Mouse (Mus musculus): ENCODE results near the gene Gimap3.

Gimap3 gene

GRCm38 (mm10) chr6:48770696-48771095 is at the start of gene Gimap3:
TSS of gene Gimap3 (minus strand) at chr6:48770851.
- no peak for DNase-seq (ENCODE audit: low read depth)

DNA sequence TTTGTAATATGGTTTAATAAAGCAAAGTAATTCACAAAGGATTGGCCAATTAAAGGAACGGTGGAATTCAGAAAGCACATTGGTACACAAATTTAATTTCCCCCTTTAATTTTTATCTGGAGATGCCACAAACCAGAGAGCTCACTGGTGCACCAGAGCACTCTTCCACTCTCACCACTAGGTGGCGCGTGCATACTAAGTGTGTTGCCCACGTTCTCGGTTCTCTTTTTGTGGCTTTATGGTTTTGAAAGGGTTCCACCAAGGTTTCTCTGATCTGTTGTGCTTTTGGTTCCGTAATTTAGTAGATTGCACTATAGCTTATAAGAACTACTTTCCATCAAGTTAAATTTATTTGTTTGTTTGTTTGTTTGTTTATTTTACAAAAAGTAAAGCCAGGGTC is 47.2 kb upstream of the Gimap3 start:
- peak; percentile 90 for DNase-seq (ENCODE audit: low read depth)

- DNase-seq (ENCODE audit: low read depth) = no peak
Observed at GRCm38 (mm10) chr6:48815013-48815412, 44.4 kb upstream of the Gimap3 start.

DNA sequence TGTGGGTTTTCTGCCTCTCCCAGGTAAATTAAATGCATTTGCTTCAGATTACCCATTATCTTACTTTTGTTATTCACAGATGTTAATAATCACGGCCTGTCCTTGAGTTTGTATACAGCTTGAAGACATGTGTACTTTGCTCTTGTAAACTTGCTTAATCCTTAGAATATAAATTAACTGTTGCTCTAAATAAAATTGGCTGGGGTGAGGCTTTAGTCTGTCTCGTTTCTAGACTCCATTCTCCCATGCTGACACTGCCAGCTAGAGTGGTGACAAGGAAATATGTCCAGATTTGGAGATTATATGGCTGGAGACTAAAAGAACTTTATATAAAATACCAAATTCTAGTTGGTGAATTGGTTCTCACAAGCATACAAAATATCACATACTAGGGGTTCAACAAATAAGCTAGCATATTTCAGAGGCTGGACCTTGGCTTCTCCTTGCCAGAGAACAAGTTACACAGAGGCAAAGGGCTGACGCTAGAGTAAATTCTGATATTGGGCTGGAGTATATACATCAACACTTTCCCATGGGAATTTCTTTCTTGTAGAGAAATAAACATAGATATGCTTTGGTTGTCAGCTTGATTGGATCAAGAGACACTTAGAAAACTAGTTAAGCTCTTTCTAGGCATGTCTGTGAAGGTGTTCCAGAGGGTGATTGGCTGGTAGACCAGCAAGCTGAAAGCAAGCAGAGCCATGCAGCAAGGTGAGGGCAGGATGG is 39.0 kb upstream of the Gimap3 start:
- DNase-seq (ENCODE audit: low read depth) = no peak

- no peak for DNase-seq (ENCODE audit: low read depth)
Observed at GRCm38 (mm10) chr6:48806746-48807145, 36.1 kb upstream of the Gimap3 start.

- no peak for DNase-seq (ENCODE audit: low read depth)
Observed at GRCm38 (mm10) chr6:48804346-48804745, 33.7 kb upstream of the Gimap3 start.

DNA sequence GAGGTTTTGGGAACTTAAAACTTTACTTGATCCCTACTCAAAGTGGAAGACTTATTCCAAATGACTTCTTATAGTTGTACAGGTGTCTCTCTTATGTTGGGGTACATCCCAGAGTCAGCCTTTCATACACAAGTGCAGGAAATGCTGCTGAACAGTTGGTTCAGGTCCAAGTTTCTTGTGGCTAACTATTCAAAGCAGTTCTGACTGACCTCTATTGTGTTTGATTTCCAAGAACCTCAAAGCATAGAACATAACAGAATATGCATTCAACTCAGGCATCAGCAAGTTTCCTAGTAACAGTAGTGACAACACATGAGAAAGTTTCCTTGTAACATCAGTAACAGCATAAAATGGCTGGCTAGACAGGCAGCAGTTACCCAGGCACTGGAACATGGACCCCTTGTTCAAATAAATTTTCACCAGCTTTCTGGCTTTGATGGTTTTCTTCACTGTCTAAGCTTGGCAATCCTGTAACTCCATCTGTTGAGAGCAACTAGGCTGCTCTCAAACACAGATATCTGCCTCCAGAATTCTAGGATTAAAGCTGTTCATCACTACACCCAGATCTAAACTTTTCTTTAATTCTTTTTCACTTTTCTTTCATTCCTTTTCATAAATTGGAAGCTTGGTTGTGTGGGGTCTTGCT is 32.9 kb upstream of the Gimap3 start:
- no peak for DNase-seq (ENCODE audit: low read depth)

GRCm38 (mm10) chr6:48801897-48802296 is 31.2 kb upstream of the Gimap3 start:
- DNase-seq (ENCODE audit: low read depth) = peak; percentile 20

DNA sequence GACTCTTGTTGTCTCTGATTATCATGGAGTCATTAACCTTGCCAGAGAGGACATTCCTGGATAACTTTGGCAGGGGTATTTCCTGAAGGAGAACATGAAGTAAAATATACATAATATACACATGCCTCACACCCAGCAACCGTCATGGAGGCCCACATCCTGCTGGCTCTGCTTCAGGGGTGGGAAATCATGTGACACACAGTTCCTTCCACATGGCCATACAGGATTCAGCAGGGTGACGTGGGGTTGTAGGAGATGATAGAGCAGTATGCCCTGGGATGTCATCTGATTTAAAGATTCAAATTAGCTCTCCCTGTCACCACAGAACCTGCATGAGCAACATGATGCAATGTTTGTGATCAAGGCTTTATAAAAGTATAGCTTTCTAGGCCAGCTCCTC is 17.2 kb upstream of the Gimap3 start:
- no peak for DNase-seq (ENCODE audit: low read depth)

- no peak for DNase-seq (ENCODE audit: low read depth)
Observed at GRCm38 (mm10) chr6:48785601-48786000, 14.9 kb upstream of the Gimap3 start.

GRCm38 (mm10) chr6:48785189-48785588 is 14.5 kb upstream of the Gimap3 start:
- DNase-seq (ENCODE audit: low read depth) = no peak

DNA sequence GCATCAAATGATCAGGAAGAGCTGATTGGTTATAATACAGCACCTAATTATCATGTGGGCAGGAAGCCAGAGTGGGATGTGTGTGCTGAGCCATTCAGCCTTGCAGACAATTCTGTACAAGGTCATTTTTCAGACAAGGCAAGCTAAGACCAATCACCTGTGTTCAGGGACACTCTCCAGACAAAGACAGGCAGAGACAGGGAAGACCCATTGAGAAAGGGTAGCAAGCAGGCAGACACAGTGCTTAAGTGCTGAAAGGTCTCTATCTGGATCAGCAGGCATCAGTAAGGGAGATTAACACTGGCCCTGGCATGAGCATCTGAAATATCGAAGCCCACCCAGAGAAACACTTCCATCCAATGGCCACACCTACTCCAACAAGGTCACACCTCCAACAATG is 13.8 kb upstream of the Gimap3 start:
- DNase-seq (ENCODE audit: low read depth) = no peak

- peak; percentile 57 for DNase-seq (ENCODE audit: low read depth)
Observed at GRCm38 (mm10) chr6:48772030-48772429, 1.4 kb upstream of the Gimap3 start.

GRCm38 (mm10) chr6:48768933-48769332 is 1.7 kb downstream of the Gimap3 start:
- no peak for DNase-seq (ENCODE audit: low read depth)

DNA sequence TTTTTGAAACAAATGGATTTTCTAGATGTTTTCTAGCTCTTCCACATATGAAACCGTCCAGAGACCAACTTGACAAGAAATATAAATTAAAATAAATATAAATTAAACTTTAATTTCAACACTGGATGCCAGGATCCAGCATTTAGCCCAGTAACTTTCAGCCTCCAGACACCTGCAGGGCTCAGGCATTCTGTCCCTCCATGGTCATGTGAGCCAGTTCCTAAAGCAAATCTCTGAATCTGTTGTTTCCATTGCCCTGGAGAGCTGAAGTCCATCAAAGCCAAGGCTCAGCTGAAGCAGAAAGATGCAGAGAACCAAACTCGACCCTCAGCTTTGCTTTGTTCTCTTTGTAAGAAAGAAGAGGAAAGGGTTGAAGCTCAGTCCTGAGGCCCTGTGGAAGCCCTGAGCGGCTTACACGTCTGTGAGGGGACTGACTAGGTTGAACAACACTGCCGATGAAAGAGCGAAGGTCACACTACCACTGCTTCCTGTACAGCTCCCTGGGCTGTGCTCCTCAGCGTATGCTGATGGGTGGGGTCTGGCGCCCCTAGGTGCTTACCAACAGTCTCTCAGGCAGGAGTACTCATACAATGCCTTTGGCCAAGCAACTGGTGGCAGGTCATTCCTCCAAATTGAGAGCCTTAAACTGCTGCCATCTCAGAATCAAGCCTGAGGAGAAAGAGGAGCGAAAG is 2.3 kb downstream of the Gimap3 start:
- DNase-seq (ENCODE audit: low read depth) = no peak

DNA sequence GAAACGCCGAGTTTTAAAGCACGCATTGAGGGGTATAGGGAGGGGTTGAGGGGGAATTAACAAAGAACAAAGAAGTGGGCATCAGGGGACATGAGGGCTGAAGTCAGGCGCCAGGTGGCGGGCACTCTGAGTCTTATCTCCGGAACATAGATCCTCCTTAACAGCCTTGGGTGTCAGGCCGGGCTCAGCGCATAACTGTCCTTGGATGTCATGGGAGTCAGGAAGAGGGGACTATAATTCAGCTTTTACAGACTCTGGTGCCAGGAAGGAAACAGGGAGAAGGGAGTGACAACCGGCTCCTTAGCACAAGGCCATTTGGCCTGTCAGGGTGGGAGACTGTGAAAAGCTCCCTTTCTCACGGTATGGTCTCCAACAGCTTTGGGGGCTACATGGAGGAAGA is 6.2 kb downstream of the Gimap3 start:
- no peak for DNase-seq (ENCODE audit: low read depth)

DNA sequence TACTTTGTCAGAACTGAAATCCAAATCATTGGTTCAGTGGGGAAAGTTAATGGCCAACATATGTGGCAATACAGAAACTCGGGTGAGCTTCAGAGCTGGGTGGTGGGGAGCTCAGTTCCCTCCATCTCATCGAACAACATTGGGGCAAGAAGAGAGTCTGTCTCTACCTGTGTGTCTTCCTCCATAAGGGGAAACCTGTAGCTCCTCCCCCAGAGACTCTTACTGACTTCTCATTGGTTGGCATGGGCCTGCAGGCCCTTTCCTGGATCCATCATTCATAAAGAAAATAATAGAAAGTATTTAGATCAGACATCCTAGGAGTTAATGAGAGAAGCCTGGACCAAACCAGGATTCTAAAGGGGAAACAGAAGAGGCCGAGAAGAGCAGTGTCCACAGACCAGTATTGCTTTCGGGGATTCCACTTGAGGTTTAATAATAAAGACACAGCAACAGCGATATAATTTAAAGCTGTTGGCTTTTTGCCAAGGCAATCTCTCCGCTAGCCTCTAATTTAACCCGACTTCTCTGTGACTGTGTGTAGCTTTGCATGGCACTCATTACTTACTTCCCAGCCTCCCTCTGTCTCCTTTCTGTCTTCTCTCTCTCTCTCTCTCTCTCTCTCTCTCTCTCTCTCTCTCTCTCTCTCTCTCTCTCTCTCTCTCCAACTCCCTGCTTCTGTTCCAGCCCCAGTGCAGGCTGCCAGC is 6.9 kb downstream of the Gimap3 start:
- no peak for DNase-seq (ENCODE audit: low read depth)

- DNase-seq (ENCODE audit: low read depth) = no peak
Observed at GRCm38 (mm10) chr6:48747091-48747966, 23.3 kb downstream of the Gimap3 start.

DNA sequence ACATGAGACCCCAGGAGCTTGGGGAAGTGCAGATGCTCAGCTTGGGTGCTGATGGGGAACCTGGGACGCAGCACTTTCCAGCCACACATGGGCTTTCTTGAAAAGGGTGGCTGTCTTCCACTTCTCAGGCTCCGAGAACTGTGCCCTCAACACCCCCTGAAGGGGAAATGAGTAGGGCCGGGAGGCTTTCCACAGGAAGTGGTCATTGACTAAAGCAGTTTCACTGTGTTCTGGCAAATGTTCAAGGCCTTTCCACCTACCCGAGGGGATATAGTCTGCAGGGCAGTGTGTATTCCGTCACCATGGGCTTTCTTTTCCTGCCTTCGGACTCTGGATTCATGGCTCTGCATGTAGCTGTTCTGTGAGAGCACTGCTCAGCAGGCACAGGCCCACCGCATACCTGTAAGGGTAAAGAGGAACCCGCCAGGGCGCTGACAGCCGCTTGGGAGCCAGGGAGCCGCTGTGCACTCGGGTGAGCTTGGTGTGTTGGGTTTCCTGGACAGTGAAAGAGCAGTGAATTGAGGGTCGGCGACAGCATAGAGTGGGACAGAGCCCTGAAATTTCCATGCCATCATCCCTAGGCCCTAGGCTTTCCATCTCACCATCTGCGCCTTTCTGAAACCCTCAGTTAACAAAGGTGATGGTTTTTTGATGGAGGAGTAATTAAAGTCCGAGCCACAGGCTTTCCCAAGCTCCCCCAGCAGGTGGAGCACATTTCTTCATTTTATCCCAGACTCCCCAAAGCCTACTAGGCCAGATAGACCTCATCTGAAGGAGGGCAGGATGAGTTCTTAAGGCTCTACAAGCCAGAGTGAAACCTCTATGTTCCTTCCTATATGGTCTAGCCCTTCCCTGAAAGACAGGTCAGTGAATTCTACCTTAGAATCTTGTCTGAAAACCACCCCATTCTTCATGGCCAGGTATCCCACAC is 24.4 kb downstream of the Gimap3 start, which contains the start of gene Gimap5:
Gimap5 (plus strand) TSS at position 239 of the 931 bp plus-strand sequence.
- peak; percentile 40 for DNase-seq (ENCODE audit: low read depth)

DNA sequence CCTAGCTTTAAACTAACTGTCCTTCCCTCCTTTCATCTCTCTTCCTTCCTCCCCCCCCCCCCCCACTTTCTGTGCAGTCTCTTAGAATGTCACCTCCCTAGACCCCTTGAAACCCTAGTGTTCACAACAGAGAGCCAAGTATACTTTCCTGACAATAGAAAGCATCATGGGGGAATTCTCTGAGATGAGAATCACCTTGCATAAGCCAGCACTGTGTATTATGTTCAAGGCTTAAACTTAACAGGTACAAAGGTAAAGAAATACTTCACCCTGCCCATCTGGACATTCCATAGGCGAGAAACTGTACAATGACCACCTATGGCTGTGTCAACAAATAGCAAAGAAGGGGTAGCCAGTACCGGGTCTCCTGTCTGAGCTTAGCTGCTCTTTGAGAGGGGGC is 25.2 kb downstream of the Gimap3 start:
- DNase-seq (ENCODE audit: low read depth) = no peak
